Mouse (Mus musculus) thymus, adult 2 months (tissue): ENCODE data around the gene Myo15.

Experiments
- CTCF ChIP-seq: fragments of 200-500 bp; IDR thresholded peaks from 2 replicates; pipeline ENCODE4 v1.5.1; 2012; ENCODE audit warnings: mild to moderate bottlenecking, control low read depth, low read length, moderate library complexity, borderline replicate concordance; ENCODE audit not compliant: control insufficient read depth, poor library complexity, insufficient read depth; ENCODE audit errors: extremely low read depth
- POLR2A ChIP-seq: fragments of 200-500 bp; IDR thresholded peaks from 2 replicates; pipeline ENCODE4 v1.6.1; 2012; ENCODE audit warnings: mild to moderate bottlenecking, low read length, control low read depth, moderate library complexity; ENCODE audit not compliant: control insufficient read depth, poor library complexity, insufficient read depth; ENCODE audit errors: extremely low read depth

GRCm38 (mm10) chr11:60422046-60422668 is 47.0 kb upstream of the Myo15 start:
- TF ChIP-seq POLR2A: no peak
- TF ChIP-seq CTCF: no peak
